Mouse (Mus musculus) inflammation-experienced regulatory T-cells (primary cell): Measurements from ENCODE around the gene Slc33a1. TPM values are rescaled to one million over a fixed set of nuclear protein-coding genes. Genes with fewer than 3 reads are reported as not detected.

Experiments used
- polyA plus RNA-seq, 2 experiments: library from polyadenylated mRNA; unstranded; fragments of 100-300 nt; shearing (Covaris generic); gene quantifications; one replicate each; pipeline ENCODE4 v1.2.1; 2017

Gene Slc33a1
- polyA plus RNA-seq, result 10 to 100 TPM; 17.5 to 23.7 TPM

DNA sequence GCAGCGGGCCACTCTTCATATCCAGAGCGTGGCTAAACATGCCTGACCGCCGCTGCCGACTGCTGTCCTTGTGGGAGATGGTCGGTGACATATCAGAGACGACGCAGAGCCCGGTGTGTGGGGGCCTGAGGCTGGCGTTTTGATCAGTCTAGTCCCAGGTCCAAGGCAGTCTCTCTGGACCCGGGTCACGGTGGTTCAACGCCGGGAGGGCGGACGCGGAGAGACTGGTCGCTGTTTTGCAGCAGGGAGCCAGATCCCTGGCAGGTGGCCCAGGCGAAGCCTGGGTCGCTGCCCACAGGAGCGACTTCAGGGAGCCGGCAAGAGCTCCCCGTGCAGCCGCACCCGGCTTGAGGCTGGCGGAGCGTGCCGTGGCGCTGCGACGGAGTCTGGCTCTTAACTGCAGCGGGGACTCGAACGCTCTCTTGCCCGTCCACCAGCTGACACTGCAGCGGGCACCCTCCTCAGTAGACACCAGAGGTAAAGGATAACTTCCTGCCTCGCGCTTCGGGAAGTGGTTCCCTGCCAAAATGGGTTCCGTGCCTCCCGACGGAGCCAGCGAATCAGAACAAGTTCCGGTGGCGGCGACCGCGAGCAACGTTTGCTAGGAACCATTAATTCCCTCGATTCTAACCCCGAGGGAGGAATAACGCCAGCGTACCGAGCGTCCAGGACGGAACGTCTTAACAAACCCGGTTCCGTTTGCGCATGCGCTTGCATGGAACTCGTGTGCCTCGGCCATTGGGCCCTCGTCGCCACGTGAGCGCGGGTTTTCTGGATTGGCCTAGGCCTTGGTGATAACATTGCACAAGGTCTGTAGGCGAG lies at the start of gene Slc33a1:
TSS of gene Slc33a1 (minus strand) at position 669 of the 822 bp plus-strand sequence.

DNA sequence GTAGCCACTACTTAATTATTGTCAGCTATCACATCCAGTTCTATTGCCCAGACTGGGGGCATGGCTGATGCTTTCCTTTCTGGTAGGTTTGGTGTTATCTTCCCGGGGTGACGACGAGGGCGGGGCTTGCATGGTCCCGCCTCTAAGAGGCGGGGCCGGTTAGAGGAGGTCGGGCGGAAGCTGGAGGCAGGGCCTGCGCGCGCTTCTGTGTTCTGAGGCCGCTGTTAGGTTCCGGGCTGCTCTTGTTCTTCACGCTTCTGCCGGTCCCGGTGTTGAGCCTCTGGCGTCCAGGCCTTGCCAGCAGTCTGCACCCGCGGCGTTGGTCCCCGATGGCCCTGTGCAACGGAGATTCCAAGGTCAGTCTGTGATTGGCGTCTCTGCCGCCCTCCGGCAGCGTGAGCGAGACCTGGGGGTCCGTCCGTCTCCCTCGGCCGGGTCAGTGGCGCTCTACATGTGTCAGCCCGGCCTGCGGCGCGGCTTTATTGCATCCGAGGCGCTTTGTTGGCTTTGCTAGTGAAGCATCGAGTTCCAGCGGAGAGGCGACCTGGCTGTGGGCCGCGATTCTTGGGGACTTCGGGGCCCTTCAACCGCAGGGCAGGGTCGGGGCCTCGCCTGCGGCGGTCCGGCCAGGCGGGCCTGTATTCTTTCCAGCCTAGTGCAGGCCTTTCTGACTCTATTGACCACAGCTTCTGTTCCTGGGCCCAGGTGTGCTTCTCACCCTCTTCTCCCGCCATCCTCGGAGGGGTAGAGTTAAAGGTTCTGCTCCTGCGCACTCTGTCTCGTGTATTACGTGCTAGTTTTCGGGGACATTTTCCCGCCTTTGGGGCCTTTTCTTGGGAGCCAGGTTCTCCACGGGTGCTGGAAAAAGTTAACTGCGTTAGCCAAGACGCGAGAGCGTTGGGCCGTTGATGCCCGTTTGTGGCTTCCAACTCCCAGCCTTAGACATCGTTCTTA lies 11.7 kb upstream of the Slc33a1 start, which contains the start of gene Gmps:
TSS of gene Gmps (plus strand) at position 152 of the 954 bp plus-strand sequence.

GRCm38 (mm10) chr3:63928878-63929859 lies 35.4 kb downstream of the Slc33a1 start, which contains the start of gene E130311K13Rik:
E130311K13Rik (minus strand) TSS chr3:63929472.

DNA sequence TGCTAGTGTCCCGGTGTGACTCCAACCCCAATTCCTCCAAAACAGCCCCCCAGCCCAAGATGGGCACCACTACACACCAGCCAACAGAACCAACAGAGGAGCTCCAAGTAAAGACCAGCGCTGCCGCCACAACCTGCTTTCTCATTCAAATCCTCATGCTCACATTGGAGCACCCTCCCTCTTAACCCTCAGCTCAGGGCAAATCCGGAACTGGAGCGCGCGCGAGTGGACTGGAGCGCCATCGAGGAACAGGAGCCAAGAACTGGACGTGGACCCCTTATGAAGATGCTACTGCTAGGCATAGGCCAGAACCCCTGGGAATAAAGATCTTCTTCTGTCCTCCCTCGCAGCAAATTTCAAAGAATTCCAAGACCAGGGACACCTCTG lies 65.3 kb downstream of the Slc33a1 start, which contains the start of gene Plch1:
TSS of gene Plch1 (minus strand) at position 164 of the 387 bp plus-strand sequence.

Other genes with a start within 250 kb of the Slc33a1 start
- gene Plch1, start 65.3 kb downstream of the Slc33a1 start, polyA plus RNA-seq, result 1 to 10 TPM in 1 of 2 experiments, under 1 TPM in 1; 0.10 to 1.1 TPM
- 10 to 100 TPM in 1 of 2 experiments, 1 to 10 TPM in 1; 8.7 to 10.4 TPM for gene E130311K13Rik, start 35.3 kb downstream of the Slc33a1 start, polyA plus RNA-seq
- gene Gmps, start 11.3 kb upstream of the Slc33a1 start, polyA plus RNA-seq, result 10 to 100 TPM; 20.7 to 22.7 TPM
- under 1 TPM in 1 of 2 experiments, not detected in 1; 0.13 TPM for gene Vmn2r1, start 116.8 kb upstream of the Slc33a1 start, polyA plus RNA-seq
- under 1 TPM; 0.10 to 0.13 TPM for gene Vmn2r2, start 177.2 kb upstream of the Slc33a1 start, polyA plus RNA-seq